Mouse (Mus musculus) lung, postnatal 0 days (tissue): ENCODE measurements at regions not wholly inside any gene's neighbourhood (a gene's known extent, or its start where the extent isn't known, plus 50 kb on each side); places are given as distances from the start of the nearest gene placed in this dataset.

Experiments
- CTCF ChIP-seq: IDR thresholded peaks from 2 replicates; pipeline ENCODE4 v1.5.1; 2016; ENCODE audit warnings: antibody characterized with exemption, mild to moderate bottlenecking
- EP300 ChIP-seq: IDR thresholded peaks from 2 replicates; pipeline ENCODE4 v1.6.1; 2016; ENCODE audit warnings: antibody characterized with exemption, mild to moderate bottlenecking, control low read depth

DNA sequence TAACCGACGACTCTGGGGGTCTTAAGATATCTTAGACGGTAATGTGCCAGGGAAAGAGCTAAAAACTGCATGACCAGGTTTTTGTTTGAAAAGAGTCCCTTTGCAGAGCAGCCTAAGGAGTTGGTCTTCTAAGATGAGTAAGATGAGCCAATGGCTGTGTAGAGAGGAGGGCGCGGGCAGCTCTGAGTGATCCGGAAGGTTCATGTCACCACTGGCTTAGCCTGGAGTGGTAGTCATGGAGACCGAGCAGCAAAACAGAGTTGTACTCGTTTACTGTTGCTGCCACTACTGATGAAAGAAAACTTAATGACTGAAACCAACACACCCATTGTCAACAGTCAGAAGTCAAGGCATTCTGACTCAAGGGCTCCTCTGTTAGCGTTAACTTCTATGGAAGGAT lies 368.4 kb downstream of the Lmx1a start:
- no peak for TF ChIP-seq CTCF
- no peak for TF ChIP-seq EP300
